Mouse (Mus musculus) small intestine, adult 2 months (tissue): ENCODE measurements around the gene Odf2. TPM values are rescaled to one million over a fixed set of nuclear protein-coding genes. Genes with fewer than 3 reads are reported as not detected.

Source experiments
- H3K27ac ChIP-seq: fragments of 200-500 bp; 2 replicates; pipeline ENCODE4 v1.5.1; 2012; ENCODE audit warnings: low read depth, low read length, control low read depth, inconsistent platforms; ENCODE audit not compliant: insufficient read depth
- H3K27me3 ChIP-seq: fragments of 200-500 bp; 2 replicates; pipeline ENCODE4 v1.6.1; 2012; ENCODE audit warnings: mild to moderate bottlenecking, moderate library complexity, low read length, inconsistent platforms; ENCODE audit not compliant: control insufficient read depth, insufficient read depth
- H3K36me3 ChIP-seq: fragments of 200-500 bp; 2 replicates; pipeline ENCODE4 v1.6.1; 2012; ENCODE audit warnings: mild to moderate bottlenecking, low read length, control low read depth, inconsistent platforms; ENCODE audit not compliant: control insufficient read depth, insufficient read depth
- H3K4me1 ChIP-seq: fragments of 200-500 bp; 2 replicates; pipeline ENCODE4 v1.6.1; 2012; ENCODE audit warnings: low read length, inconsistent platforms, mixed read lengths; ENCODE audit not compliant: control insufficient read depth, insufficient read depth, insufficient read length
- H3K4me3 ChIP-seq: fragments of 200-500 bp; 2 replicates; pipeline ENCODE4 v1.5.1; 2012; ENCODE audit warnings: low read depth, mild to moderate bottlenecking, control low read depth, inconsistent platforms, low read length, moderate library complexity
- CTCF ChIP-seq: fragments of 200-500 bp; IDR thresholded peaks from 2 replicates; pipeline ENCODE4 v1.5.1; 2012; ENCODE audit warnings: low read depth, mild to moderate bottlenecking, control low read depth, inconsistent platforms, low read length, moderate library complexity, mixed read lengths; ENCODE audit not compliant: insufficient replicate concordance, insufficient read length; ENCODE audit errors: extremely low read depth
- POLR2A ChIP-seq: fragments of 200-500 bp; IDR thresholded peaks from 2 replicates; pipeline ENCODE4 v1.6.1; 2012; ENCODE audit warnings: low read depth, mild to moderate bottlenecking, control low read depth, inconsistent platforms, low read length, moderate library complexity
- WGBS: fragments of 180-500 bp; shearing (Covaris S2); methylation state at CpG from one replicate; pipeline ENCODE4 v1.1.7; 2018; 5-methylcytosine and 5-hydroxymethylcytosine counted together
- polyA plus RNA-seq: library from polyadenylated mRNA; depleted of rRNA; stranded (reverse); fragments of >200 nt; gene quantifications from 2 replicates; pipeline ENCODE4 v1.2.3, GENCODE M21; 2012; rRNA removed

The Odf2 gene
- polyA plus RNA-seq, 1 experiment: 14.0 TPM

DNA sequence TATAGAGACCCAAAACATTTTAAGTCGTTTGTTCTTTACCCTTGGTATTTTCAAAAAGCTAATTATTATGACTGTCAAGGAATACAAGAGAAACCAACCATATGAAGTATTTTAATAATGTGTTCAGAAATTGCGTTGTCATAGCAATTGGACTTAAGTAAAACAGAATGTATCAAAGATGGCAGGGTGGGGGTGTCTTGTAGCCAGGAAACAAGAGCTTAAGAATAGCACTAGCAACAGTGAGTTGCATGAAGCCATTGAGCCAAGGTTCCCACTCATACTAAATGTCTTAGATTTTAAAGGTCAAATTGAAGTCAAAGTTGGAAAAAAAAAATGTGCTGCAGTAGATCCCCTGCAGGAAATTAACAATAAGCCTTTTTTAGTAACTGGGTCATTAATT, 77.8 kb downstream of the Odf2 start:
- H3K4me1 ChIP-seq: peaks cover 9% of the 10 kb centered on the region
- no peak overlapping the region for H3K27ac ChIP-seq
- peaks cover 12% of the 10 kb centered on the region for H3K36me3 ChIP-seq
- no peaks in the 10 kb centered on the region for H3K27me3 ChIP-seq
- 50% methylated on average over 2 of the region's 2 CpGs for WGBS
- TF ChIP-seq CTCF (no peak), POLR2A (no peak)
- H3K4me3 ChIP-seq: no peak overlapping the region

DNA sequence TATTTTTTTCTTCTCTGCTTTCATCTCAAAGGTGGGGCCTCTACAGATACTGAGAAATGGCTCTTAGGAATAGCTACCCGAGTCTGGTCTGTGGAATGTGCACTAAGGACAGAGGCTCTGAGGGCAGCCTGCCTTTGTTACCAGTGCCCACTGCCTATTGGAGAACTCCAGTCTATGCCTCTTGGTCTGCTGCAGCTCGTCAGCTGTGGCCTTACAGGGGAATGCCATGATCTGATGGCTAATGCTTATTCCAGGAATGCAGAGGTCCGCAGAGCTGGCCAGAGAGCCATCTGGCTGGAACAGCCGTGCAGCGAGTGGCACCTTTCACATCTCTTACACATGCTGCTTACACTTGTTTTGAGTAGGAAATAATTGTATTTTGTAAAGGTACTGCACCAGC, 78.7 kb downstream of the Odf2 start:
- Histone ChIP-seq H3K36me3 (peaks cover 12% of the 10 kb centered on the region), H3K27ac (no peak overlapping the region), H3K27me3 (no peaks in the 10 kb centered on the region), H3K4me1 (peaks cover 14% of the 10 kb centered on the region), H3K4me3 (no peak overlapping the region)
- 53% methylated on average over 5 of the region's 5 CpGs for WGBS
- no peak for TF ChIP-seq CTCF
- no peak for TF ChIP-seq POLR2A

DNA sequence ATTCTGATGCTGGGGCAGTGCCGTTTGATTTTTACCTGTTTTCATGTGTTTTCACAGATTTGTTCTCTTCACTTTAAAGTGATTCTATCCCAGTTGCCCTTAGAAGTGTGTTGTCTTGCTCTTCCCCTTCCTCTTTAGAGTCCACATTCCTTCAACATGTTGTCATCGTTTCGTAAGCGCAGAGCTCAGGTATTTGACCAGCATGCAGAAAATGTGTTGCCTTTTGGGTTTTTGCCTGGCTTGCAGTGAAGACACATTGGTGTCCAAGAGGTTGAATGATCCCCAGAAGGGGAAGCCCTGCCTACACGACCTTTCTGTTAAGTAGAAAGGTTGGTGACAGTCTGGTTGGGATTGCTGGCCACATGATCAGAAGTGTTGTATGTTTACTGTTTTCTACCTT, 79.6 kb downstream of the Odf2 start:
- no peak overlapping the region for H3K4me3 ChIP-seq
- peaks cover 13% of the 10 kb centered on the region for H3K36me3 ChIP-seq
- H3K4me1 ChIP-seq: peaks cover 15% of the 10 kb centered on the region
- TF ChIP-seq POLR2A (no peak), CTCF (no peak)
- H3K27ac ChIP-seq: no peak overlapping the region
- H3K27me3 ChIP-seq: no peaks in the 10 kb centered on the region
- 58% methylated on average over 5 of the region's 5 CpGs for WGBS

DNA sequence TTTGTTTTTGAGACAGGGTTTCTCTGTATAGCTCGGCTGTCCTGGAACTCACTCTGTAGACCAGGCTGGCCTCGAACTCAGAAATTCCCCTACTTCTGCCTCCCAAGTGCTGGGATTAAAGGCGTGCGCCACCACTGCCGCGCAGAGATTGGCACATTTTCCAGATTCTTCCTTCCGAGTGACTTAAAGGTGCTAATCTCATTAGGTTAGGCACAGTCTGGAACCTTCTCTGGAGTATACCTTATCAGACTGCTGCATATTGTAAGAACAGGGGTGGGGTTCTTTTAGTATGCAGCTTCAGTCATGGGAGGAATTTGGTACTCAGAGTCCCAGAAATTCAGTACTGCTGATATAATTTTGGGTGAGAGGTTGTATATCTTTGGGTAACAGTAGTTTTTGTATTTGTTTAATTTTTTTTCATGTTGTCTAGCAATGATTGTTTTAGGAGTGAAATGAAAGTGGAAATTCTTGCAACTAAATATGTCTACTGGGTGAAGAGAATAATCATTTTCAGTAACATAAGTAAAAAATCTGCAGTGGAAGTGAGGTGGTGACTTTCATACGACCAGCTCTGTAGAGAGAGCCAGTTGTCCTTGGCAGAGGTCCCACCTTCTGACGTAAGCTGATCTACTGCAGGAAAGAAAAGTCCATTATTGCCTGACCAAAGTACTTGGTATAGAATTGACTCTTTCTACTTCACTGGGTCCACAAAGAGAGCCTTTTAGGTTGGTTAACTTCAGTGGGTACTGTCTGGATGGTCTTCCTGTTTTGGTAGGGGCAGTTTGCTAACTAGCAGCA, 83.0 kb downstream of the Odf2 start:
- TF ChIP-seq POLR2A (no peak), CTCF (no peak)
- Histone ChIP-seq H3K36me3 (peaks cover 17% of the 10 kb centered on the region), H3K27me3 (no peaks in the 10 kb centered on the region), H3K4me3 (no peak overlapping the region), H3K4me1 (peaks cover 11% of the 10 kb centered on the region), H3K27ac (peak overlapping the region; percentile 41)
- WGBS: 39% methylated on average over 9 of the region's 9 CpGs

DNA sequence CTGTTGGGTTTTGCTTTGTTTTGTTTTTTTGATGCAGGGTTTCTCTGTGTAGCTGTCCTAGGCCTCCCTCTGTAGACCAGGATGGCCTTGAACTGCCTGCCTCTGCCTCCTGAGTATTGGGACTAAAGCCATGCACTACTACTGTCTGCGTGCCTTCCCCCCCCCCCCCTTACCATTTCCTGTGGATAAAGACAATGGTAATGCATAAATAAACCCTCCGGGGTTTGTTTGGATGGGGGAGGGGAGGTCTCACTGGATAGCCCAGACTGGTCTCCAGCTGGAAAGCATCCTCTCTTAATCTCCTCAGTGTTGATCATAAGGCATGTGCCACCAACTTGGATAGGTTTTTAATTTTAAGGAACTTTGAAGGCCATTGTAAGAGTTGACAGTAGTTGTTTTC, 84.5 kb downstream of the Odf2 start:
- H3K4me1 ChIP-seq: peaks cover 8% of the 10 kb centered on the region; the same call in 1 of the 2 replicates
- H3K27me3 ChIP-seq: no peaks in the 10 kb centered on the region
- no peak overlapping the region for H3K4me3 ChIP-seq
- 44% methylated on average over 2 of the region's 2 CpGs for WGBS
- H3K36me3 ChIP-seq: peaks cover 19% of the 10 kb centered on the region
- no peak overlapping the region for H3K27ac ChIP-seq
- TF ChIP-seq CTCF: no peak

DNA sequence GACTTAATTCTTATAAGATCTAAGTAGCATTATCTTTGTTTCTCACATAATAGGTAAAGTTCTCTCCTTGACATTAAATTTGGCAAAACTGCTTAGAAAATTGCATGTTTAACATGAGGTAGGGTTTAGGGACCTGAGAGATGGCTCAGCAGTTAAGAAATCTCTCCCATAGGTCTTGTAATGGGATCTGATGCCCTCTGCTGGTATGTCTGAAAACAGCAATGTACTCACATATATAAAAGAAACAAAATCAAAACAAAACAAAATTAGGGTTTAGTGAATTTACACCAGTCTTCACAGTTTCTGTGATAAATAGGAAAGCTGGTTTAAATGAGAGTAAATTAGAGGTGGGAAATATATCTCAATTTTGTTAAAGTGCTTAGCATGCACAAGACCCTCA, 88.3 kb downstream of the Odf2 start:
- Histone ChIP-seq H3K4me3 (no peak overlapping the region), H3K4me1 (peaks cover 5% of the 10 kb centered on the region; the same call in 1 of the 2 replicates), H3K36me3 (peaks cover 40% of the 10 kb centered on the region), H3K27me3 (no peaks in the 10 kb centered on the region), H3K27ac (no peak overlapping the region)
- TF ChIP-seq POLR2A (no peak), CTCF (no peak)

DNA sequence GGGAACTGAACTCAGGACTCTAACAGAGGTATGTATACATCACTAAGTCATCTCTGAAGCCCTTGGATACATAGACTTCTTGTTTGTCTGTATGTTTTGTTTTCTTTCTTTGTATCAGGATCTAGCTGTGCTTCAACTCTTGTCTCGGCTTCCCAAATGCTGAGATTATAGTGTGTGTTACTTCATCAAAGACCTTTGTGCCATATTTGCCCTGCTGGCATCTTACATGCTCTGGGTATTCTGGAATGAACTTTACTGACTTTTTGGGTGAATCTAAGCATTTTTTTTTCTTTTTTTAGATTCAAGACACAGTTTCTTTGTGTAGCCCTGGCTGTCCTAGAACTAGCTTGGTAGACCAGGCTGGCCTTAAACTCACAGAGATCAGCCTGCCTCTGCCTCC, 91.6 kb downstream of the Odf2 start:
- H3K36me3 ChIP-seq: peaks cover 64% of the 10 kb centered on the region
- TF ChIP-seq CTCF (no peak), POLR2A (no peak)
- WGBS: 95% methylated on average over 1 of the region's 1 CpGs
- no peak overlapping the region for H3K4me3 ChIP-seq
- no peak overlapping the region for H3K27ac ChIP-seq
- H3K27me3 ChIP-seq: no peaks in the 10 kb centered on the region
- H3K4me1 ChIP-seq: no peaks in the 10 kb centered on the region

Other genes with a start within 250 kb of the Odf2 start
- 0.81 and 4.0 TPM in 2 replicates for gene Gm13420, start 137.5 kb upstream of the Odf2 start, polyA plus RNA-seq
- not detected in 2 replicates for gene Gm13547, start 129.9 kb upstream of the Odf2 start, polyA plus RNA-seq
- 83.4 and 95.1 TPM in 2 replicates for gene Coq4, start 101.7 kb upstream of the Odf2 start, polyA plus RNA-seq
- 20.1 and 29.8 TPM in 2 replicates for gene Trub2, start 100.7 kb upstream of the Odf2 start, polyA plus RNA-seq
- 225 and 822 TPM in 2 replicates for gene Slc27a4, start 86.6 kb upstream of the Odf2 start, polyA plus RNA-seq
- gene Urm1, start 69.1 kb upstream of the Odf2 start, polyA plus RNA-seq: 18.6 and 42.3 TPM in 2 replicates
- gene Cercam, start 20.1 kb upstream of the Odf2 start, polyA plus RNA-seq: 3.5 and 5.9 TPM in 2 replicates
- gene Gle1, start 46.2 kb downstream of the Odf2 start, polyA plus RNA-seq: 4.4 and 7.4 TPM in 2 replicates
- gene Sptan1, start 76.3 kb downstream of the Odf2 start, polyA plus RNA-seq: 101 and 221 TPM in 2 replicates
- gene Wdr34, start 159.7 kb downstream of the Odf2 start, polyA plus RNA-seq: 7.5 and 8.3 TPM in 2 replicates
- 19.2 and 40.4 TPM in 2 replicates for gene Set, start 168.2 kb downstream of the Odf2 start, polyA plus RNA-seq
- 4.9 and 7.8 TPM in 2 replicates for gene Pkn3, start 188.5 kb downstream of the Odf2 start, polyA plus RNA-seq
- gene Zdhhc12, start 204.4 kb downstream of the Odf2 start, polyA plus RNA-seq: 81.4 and 175 TPM in 2 replicates
- gene Zer1, start 235.4 kb downstream of the Odf2 start, polyA plus RNA-seq: 21.1 and 39.1 TPM in 2 replicates
- gene Tbc1d13, start 244.5 kb downstream of the Odf2 start, polyA plus RNA-seq: 48.5 and 85.7 TPM in 2 replicates